Mouse (Mus musculus) ES-Bruce4 (cell line): ENCODE measurements around the gene Stom.

ENCODE experiments used
- CTCF ChIP-seq: IDR thresholded peaks from one replicate; pipeline ENCODE4 v1.8.1; 2011; ENCODE audit warnings: low read depth, low read length
- EP300 ChIP-seq: IDR thresholded peaks from 2 replicates; pipeline ENCODE4 v1.6.1; 2011; ENCODE audit warnings: low read depth, low read length; ENCODE audit not compliant: insufficient read depth
- POLR2A ChIP-seq: IDR thresholded peaks from one replicate; pipeline ENCODE4 v1.8.1; 2011; ENCODE audit warnings: low read length; ENCODE audit not compliant: insufficient read depth

DNA sequence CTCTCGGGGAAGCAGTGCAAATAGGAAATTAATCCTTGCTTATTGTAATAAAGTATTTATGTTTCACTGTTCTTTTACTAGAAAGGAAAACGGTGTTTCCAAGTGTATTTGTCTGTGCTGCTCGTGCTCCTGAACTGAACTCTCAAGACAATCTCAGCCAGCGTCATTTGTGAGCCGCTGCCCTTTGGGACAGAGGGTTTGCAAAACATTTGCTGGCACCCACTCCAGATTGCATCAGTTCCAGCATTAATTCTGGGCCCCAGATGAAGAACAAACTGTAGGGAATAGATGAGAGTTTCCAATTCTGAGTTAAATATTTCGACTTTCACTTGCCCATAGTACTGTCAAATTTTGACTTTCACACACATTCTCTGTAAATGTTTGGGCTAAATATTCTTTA lies 1.9 kb upstream of the Stom start:
- TF ChIP-seq EP300 (no peak), POLR2A (no peak), CTCF (no peak)
